Mouse (Mus musculus) layer of hippocampus, postnatal 10 days (tissue): ENCODE data around the gene Adam8. TPM values are rescaled to one million over a fixed set of nuclear protein-coding genes. Genes with fewer than 3 reads are reported as not detected.

Experiments used
- DNase-seq, 2 experiments: peaks; one replicate each; pipeline ENCODE4 v3.0.0; 2021; ENCODE audit warnings: low spot score in 2 of 2
- total RNA-seq, 2 experiments: library from RNA; stranded (reverse); gene quantifications; 2 replicates each; pipeline ENCODE4 v1.2.3; 2021

The Adam8 gene
- total RNA-seq, 2 experiments from 2014 or later = 1.3 to 2.4 TPM

DNA sequence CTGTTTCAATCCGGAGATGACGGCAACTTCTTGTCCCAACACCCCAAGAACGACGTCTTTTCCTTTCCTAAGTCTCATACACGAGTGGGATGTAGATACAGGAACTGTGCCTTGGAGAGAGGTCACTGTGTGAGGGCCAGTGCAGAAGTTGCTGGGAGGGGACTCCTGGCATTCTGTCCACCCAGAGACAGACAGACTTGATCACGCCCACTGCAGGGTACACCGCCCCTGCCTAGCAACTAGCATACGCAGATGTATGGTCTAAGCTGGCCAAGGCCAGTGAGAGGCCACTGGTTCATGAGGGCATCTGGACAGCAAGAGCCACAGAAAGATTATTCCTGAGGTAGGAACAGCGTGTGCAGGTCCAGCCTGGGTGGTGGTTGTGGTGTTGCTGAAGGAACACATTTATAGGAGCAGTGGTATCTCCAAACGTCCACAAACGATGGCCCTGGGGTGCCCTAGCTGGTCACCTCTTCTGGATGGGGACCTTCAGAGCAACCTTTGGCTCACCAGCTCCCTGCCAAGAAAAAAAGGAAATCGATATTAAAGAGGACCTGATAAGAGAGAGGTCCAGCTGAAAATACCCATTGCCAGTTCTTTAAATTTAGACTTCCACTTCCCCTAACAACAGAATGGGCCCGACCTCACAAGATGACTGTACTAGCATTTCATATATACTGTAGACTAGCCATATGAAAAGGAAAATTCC is 13.2 kb downstream of the Adam8 start:
- DNase-seq = peak in 1 of 2 experiments; percentile 34

- DNase-seq = peak; percentile 84 to 89
Observed at GRCm38 (mm10) chr7:139978278-139978892, 14.0 kb downstream of the Adam8 start, which contains the start of gene 6430531B16Rik. TSS of gene 6430531B16Rik (minus strand) at chr7:139978755.

DNA sequence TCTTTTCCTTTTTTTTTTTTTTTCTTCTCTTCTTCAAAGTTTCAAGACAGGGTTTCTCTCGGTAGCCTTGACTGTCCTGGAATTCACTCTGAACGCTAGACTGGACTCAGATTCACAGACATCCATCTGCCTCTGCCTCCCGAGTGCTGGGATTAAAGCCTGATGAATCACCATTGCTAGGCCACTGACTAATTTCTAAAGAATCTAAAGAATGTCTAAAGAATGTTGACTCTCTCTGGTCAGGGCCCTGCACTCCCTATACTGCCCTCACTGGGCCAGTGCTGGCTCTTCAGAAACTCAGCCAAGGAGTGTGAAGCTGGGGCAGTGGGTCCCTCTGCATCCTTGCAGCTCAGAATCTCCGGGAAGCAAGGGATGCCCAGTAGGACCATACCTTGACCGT is 16.9 kb downstream of the Adam8 start:
- no peak for DNase-seq

GRCm38 (mm10) chr7:139974307-139974706 is 18.1 kb downstream of the Adam8 start:
- DNase-seq = no peak

DNA sequence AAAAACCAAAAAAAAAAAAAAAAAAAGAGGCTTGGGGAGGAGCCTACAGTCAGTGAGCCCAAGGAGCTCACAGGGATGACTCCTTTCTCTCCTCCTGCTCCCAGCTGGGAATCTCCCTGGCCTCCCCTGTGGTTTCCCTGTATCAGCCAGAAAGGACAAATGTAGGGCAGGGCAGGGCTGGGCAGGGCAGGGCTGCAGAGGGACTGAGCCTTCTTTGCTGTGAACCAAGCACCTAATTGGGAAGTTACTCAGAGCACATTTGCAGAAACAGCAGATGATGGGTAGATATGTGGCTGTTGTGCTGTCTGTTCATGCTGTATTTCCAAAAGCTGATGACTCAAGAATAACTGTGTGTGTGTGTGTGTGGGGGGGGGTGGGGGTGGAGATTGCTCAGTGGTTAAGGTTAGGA is 19.4 kb downstream of the Adam8 start:
- DNase-seq = no peak

DNA sequence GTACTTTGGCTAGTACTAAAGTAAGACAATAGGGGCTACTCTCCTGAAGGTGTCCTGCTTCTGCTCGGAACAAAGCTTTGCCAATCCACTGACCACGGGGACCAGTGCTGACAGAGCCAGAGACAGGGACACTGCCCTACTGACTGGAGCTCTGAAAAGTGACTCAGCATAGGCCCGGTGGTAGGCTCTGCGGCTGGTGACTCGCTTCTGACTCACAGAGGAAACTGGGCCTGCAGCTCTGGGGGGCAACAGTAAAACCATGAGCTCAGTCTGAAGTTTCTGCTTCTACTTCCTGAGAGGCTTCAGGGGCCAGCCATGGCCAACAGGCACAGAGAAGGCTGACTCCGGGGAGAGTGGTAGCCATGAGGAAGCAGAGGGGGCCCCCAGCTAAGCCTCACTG is 20.9 kb downstream of the Adam8 start:
- no peak for DNase-seq

DNA sequence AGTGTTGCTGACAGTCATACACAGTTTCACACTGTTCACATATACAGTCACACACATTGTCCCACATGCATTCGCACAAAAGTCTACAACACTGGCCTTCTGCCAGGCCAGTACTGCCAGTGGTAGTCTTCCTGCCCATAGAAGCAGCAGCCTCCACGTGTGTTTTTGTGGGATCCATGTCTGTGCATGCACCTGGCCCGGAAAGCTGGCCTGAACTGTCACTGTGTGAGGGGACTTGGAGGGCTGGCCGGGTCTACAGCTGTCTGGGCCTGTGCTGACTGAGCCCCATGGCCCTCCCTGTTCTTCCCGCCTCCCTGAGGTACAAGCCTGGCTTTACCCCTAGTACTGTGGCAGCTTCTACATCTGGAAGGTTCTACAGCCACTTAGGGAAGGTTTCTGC is 21.4 kb downstream of the Adam8 start:
- DNase-seq = no peak

DNA sequence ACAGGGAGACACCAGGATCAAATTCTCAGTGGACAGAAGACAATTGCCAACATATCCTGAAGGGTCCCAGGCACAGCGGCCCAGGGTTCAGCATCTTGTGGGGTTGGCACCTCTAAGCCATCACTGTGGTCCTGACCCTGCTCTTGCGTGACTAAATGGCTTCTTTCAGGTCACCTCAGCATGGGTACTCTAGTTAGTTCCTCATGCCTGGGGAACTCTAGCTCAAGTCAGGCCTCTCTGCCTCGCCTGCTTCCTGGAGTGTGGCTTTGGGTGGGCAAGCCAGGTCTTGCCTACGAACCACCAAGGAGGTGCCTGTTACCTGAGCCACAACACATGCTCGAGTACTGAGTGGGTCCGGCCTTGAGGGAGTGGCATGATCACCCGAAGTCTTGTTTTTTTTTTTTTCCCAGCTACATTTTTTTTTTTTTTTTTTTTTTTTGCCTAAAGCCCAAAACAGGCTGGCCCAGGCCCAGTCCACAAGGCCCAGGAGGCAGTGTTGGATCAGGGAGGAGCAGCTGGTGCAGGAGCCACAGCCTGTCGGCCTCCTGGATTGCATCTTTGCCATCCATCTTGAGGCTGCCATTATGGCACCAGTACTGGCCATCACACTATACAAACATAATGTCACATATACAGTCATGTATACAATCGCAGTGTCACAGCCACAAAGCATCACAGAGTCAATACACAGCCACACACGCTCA is 22.0 kb downstream of the Adam8 start:
- no peak for DNase-seq

DNA sequence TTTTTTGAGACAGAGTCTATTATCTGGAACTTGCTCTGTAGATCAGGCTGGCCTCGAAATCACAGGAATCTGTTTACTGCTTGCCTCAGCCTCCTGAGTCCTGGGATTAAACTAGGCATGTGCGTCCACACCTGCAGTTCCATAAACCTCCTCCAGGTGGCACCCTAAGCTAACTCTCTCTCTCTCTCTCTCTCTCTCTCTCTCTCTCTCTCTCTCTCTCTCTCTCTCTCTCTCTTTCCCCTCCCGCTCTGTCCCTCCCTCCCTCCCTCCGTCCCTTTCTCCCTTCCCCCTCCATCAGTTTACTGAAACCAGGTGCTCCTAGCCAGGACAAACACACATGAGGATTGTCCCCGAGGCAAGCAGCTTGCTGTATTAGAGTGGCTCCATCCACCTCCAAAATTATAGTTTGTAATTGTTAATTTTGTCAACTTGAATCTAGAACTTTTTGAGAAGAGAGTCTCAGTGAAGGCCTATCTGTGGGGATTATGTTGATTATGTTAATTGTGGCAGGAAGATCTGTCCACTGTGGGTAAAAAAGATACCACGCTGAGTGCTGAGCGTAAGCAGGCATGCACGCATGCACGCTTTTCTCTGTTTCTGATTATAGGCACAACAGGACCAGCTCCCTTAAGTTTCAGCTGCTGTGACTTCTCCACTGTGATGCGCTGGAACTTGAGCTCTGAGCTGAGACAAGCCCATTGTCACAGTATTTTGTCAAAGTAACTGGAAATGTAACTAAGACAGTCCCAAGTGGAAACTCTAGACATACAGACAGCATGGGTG is 22.8 kb downstream of the Adam8 start:
- peak; percentile 93 to 94 for DNase-seq

DNA sequence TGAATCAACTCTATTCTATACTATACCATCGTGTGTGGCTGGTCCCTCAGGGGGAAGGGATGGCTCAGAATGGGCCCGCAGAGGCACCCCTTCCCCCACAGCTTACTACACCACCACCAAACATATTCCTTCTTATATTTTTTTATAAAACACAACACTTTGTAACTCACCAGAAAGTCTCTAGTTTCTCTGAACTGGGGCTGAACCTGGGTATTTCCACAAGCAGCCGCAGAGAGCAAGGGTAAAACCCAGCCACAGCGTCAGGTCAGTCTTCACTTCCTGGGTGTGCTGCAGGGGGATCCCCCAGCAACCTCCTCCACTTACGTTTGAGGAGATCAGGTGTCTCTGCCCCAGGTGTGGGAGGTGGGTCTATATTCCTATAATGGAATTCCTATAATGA is 23.9 kb downstream of the Adam8 start:
- DNase-seq = no peak

- DNase-seq = no peak
Observed at GRCm38 (mm10) chr7:139967175-139967574, 25.2 kb downstream of the Adam8 start.

- DNase-seq = no peak
Observed at GRCm38 (mm10) chr7:139963814-139964213, 28.5 kb downstream of the Adam8 start.

- DNase-seq = no peak
Observed at GRCm38 (mm10) chr7:139961141-139961540, 31.2 kb downstream of the Adam8 start.

DNA sequence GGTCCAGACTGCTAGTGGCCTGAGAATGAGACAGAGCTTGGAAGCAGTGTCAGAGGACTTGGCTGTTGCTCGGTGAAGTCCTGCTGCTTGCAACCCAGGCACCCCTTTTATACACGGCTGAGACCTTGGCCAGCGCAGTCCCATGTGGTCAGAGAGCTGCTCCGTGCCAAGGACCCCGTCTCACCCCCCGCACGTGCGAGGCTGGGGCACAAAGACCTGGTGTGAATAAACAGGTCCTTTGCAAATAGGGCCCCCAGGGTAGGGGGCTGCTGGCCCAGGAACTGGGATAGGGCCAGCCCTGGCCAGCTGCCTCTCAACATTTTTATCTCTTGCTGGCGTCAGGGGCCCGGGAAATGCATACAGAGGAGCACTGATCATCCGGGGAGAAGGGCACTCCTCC is 34.4 kb downstream of the Adam8 start:
- peak in 1 of 2 experiments; percentile 14 for DNase-seq

DNA sequence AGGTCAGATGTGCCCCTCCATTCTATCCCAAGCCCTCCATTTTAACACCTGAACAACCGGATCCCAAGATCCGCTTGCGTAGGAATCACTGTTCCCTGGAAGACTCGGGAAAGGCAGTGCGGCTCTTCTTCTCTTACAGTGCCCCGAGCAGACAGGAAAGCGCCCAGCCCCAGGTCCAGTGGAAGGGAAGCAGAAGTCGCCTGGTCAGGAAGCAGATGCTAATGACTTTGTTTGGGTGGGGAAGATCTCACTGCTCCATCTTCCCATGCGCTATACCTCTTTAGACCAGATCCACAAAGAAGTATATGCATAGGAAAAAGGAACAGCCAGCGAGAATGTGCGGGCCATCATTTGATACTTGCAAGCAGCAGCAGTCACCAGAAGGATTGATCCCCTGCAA is 34.9 kb downstream of the Adam8 start:
- DNase-seq = no peak

GRCm38 (mm10) chr7:139956658-139957057 is 35.7 kb downstream of the Adam8 start:
- DNase-seq = no peak

DNA sequence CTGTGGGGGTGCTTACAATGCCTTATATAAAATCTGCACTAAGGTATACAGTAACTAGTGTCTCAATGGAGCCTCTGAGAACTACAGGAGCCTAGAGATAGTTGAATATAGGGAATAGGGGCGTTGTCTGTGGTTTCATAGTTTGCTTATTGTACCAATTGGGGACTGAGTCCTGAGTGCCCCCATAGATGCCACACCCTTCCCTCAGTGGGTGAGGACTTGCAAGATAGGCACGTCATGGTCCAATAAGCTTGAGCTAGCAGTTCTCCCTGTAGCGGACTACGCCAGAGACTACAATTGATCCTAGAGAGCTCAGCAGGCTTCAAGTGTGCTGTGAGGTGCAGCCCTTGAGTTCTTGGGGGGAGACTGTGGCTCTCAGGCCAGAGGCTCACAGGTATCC is 36.9 kb downstream of the Adam8 start:
- DNase-seq = no peak

DNA sequence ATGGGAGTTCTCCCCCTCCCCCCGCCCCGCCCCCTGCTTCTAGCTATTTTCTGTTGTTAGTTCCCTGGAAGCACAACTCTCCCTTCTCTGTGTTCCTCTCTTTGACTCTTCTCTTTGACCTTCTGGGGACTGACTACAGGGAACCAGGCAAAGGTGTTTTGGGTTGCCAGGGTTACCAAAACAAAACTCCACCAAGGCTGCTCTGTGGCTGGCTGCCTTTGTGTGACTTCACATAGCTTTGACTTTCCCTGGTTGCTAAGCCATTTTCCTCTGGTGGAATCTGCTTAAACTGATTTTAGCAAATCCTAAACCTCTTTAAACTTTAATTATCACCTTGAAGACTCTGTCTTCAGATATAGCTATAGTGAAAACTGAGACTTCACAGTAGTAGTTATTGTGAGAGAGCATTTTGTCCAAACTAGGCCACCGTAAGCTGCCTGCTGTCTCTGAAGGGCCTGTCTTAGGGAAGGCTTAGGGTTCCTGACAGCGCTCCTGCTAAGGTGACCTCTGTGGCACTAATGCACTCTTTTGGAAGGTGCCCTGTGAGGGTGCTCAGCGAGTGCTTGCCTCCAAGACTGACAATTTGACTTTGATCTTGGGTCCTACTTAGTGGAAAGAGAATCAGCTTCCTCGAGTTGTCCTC is 40.2 kb downstream of the Adam8 start:
- no peak for DNase-seq

- no peak for DNase-seq
Observed at GRCm38 (mm10) chr7:139951079-139951478, 41.3 kb downstream of the Adam8 start.

GRCm38 (mm10) chr7:139950283-139950971 is 41.9 kb downstream of the Adam8 start:
- peak in 1 of 2 experiments; percentile 15 for DNase-seq
